Mouse (Mus musculus): ENCODE data around the gene Ubash3a.

DNA sequence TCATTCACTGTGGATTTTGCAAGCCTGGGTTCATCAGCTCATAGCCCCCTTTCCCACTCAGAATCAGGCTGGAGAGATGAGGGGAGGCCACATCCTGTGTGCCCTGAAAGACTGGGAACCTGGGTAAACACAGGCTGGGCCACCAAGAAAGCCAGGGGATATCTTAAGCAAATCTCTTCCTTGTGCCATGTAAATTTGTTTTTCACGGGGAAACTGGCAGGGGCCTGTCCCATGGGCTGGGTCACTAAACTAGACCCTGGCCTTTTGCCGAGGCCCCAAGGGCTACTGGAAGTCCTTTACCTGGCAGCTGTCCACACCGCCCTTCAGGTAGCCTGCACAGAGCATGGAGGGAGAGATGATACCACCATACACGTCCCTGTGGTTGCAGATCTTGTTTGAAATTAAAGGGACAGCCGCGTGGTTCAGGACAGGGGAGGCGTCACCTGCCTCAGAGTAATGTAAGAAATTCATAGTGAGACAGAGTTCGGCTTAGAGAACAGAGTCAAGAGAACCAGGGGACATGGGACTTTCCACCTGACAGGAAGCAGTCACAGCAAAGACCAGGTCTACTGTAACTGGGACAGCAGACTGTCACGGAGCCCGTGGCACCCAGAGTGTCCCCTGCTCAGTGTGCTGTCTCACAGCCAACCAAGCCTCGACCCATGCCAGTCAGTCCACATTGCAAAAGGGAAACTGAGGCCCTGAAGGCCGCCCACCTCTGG lies 23.2 kb upstream of the Ubash3a start:
- no peak for TF ChIP-seq POLR2A (IDR thresholded peaks at IDR 0.05; ENCODE audit: control insufficient read depth in 1 of 2, insufficient read depth in 1 of 2, low read depth in 1 of 2, low read length in 2 of 2, poor library complexity in 1 of 2)
- TF ChIP-seq CTCF (IDR thresholded peaks at IDR 0.05 in 2 of 3, conservative IDR thresholded peaks at IDR 0.05 in 1 of 3; ENCODE audit: control insufficient read depth in 1 of 3, insufficient read depth in 1 of 3, low read depth in 2 of 3, low read length in 3 of 3, poor library complexity in 1 of 3, severe bottlenecking in 1 of 3), result no peak
- TF ChIP-seq ELF1 (IDR thresholded peaks at IDR 0.05; ENCODE audit: low read depth, low read length), result no peak
- TF ChIP-seq JUND (IDR thresholded peaks at IDR 0.05; ENCODE audit: low read depth, low read length), result no peak
- no peak for TF ChIP-seq CHD2 (IDR thresholded peaks at IDR 0.05; ENCODE audit: low read length)
- TF ChIP-seq TAL1 (IDR thresholded peaks at IDR 0.05; ENCODE audit: low read length), result no peak
- no peak for TF ChIP-seq MEF2A (IDR thresholded peaks at IDR 0.05; ENCODE audit: extremely low read depth, insufficient replicate concordance, low read depth, low read length, poor library complexity, severe bottlenecking)
- no peak for TF ChIP-seq TCF12 (IDR thresholded peaks at IDR 0.05; ENCODE audit: low read depth, low read length)
- TF ChIP-seq HCFC1 (IDR thresholded peaks at IDR 0.05; ENCODE audit: low read depth, low read length), result no peak
- no peak for TF ChIP-seq ZNF384 (IDR thresholded peaks at IDR 0.05; ENCODE audit: low read depth, low read length)
- no peak for TF ChIP-seq RAD21 (IDR thresholded peaks at IDR 0.05; ENCODE audit: low read depth, low read length)
- no peak for TF ChIP-seq MXI1 (IDR thresholded peaks at IDR 0.05; ENCODE audit: low read depth, low read length)
- TF ChIP-seq GATA1 (IDR thresholded peaks at IDR 0.05; ENCODE audit: low read depth, low read length), result no peak
